Mouse (Mus musculus) liver (tissue): ENCODE data around the gene Hist1h2be.
A peak's percentile ranks its signal among the peaks of the same experiment; 100 is the strongest.
"Not testable (repeated sequence)": the region's sequence is repeated elsewhere in the genome, so short reads cannot be mapped to it uniquely, and the experiment has no call there.

Experiments used
- DNase-seq: peaks from one replicate; pipeline ENCODE4 v3.0.0-alpha.2; 2020; ENCODE audit warnings: mixed read lengths

The Hist1h2be gene

DNA sequence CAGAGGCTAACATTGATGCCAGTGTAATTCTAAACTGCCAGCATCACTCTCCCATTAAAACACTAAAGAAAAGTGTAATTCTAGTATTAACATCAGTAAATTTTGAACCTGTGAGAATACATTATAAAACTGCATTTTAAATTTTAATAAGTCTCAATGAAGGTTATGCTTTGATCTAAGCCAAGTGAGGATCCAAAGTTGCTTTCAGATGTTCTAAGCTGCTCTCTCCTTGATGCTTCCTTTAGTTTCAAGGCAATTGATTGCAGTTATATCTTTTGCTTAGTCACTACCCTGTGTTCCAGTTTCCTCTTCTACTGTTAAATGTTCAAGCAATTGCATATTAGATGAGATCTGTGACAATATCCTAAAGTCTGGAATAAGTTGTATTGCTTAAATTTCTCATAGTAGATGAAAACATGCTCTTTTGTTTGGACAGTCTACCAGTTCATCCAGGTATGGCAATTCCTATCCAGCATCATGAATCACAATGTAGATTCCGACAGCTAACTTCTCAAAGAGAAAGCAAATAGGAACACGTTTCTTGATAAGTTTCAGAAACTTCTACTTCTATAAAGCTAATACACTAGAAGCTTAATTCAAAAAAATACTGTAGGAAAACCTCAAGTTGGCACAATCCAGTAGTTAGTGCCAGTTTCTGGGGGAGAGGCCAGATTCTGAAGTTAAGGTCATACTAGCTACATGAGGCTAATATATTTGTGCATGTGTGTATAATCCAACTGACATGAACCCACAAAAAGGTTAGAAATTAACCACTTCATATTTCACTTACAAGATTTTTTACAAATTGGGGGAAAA, 48.5 kb downstream of the Hist1h2be start:
- DNase-seq: no peak

DNA sequence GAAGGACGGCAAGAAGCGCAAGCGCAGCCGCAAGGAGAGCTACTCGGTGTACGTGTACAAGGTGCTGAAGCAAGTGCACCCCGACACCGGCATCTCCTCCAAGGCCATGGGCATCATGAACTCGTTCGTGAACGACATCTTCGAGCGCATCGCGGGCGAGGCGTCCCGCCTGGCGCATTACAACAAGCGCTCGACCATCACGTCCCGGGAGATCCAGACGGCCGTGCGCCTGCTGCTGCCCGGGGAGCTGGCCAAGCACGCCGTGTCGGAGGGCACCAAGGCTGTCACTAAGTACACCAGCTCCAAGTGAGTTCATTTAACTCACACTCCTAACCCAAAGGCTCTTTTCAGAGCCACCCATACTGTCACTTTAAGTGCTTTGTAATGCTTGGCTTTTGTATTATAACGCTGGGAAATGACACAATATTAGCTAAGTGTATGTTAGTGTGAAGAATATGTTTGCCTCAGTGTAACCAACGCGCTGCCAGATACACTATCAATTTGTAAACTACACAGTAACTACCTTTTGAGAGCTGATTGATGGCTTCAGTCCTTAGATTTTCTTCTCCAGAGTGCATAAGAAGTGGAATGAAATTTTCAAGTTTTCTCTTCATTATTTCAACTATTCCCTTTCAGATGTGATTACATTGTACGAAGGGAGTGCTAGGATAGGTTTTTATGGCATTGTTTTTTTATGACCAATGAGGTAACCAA, 49.3 kb downstream of the Hist1h2be start:
- DNase-seq: peak; percentile 34

DNA sequence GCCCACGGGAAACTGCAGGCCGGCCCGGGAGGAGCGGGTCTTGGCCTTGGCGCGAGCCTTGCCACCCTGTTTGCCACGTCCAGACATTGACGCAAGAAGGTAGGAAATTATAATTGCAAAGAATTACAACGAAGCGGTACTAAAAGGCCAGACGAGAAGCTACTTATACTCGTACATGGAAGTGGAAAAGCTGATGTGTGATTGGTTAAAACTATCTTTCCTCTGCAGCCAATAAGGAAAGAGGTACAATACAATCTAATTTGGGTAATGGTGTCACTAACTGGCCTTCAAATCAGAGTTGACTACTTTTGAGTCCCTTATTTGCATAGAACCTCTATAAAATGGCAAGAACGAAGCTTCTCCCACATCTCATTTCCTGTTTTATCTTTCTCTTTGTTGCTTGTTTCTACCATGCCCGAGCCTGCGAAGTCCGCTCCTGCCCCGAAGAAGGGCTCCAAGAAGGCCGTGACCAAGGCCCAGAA, 49.9 kb downstream of the Hist1h2be start, which contains the start of the genes Hist1h2ae and Hist1h2bg:
TSS of gene Hist1h2ae (minus strand) at position 199 of the 482 bp plus-strand sequence.
TSS of gene Hist1h2bg (plus strand) at position 375 of the 482 bp plus-strand sequence.
- DNase-seq: peak; percentile 88

- DNase-seq: not testable (repeated sequence)
These were observed 50.5 kb downstream of the Hist1h2be start for GRCm38 (mm10) chr13:23570261-23571021.

DNA sequence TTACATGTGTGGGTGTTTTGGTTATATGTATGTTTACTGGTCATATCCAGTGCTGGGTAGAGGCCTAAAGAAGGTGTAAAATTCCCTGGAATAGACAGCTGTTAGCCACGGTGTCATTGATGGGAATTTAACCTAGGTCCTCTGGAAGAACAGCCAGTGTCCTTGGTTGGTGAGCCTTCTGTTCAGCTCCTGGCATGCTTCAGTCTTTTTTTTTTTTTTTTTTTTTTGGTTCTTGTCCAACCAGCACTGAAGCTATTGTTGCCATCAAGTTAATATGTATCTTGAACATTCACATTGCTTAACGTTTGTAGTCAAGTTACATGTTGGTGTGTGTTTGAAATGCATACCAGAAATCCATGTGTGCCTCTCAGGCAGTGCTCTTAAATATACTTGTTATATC, 56.4 kb downstream of the Hist1h2be start:
- DNase-seq: no peak

DNA sequence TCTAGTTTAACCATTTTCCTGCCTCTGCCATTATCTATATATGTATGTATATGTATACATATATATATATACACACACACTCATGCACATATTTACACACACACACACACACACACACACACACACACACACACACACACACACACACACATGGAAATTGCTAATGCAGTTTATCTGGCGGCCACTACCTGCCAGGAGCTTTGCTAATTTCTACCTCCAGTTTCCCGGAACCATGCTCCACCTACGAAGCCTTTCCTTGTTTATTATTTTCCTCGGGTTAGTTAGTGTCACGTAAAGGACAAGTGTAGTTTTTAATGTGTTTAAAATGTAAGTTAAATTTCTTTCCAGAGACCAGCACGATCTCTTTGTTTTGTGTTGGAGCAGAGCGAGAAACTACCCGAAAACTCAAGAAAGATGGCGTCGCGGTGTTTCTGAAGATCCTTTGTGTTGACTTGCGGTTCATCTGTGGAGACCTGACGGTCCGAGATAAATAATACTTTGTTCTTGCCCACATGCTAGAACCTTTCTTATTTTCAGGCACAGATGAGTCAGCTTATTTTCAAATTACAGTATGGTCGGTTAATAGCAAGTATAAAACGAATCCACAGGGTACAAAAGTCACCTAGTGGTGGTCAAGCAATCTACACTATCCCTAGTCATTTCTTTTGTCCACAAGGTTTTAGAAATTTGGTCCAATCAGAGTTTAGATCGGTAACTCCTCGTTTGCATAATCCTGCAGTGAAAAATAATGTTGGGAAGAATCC, 58.0 kb downstream of the Hist1h2be start:
- DNase-seq: peak; percentile 43

DNA sequence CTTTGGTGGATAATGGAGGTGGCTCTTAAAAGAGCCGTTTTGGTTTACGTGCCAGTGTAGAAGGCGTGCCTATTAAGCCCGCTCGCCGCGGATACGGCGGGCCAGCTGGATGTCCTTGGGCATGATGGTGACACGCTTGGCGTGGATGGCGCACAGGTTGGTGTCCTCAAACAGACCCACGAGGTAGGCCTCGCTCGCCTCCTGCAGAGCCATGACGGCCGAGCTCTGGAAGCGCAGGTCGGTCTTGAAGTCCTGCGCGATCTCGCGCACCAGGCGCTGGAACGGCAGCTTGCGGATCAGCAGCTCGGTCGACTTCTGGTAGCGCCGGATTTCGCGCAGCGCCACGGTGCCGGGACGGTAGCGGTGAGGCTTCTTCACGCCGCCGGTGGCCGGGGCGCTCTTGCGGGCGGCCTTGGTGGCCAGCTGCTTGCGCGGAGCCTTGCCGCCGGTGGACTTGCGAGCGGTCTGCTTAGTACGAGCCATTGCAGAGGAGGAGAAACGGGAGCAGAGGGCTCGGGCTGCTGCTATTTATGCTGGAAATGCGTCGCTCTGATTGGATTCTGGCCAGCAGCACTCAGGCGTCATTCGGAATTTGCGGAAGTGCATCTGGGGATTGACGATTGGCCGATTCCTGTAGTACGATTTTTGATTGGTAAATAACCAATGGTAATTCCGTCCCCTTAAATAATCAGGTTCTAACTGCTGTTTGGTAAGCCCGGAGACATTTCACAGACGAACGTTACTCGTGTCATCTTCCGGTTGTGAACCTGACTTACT, 58.9 kb downstream of the Hist1h2be start, which contains the start of gene Hist1h3e:
TSS of gene Hist1h3e (minus strand) at position 487 of the 777 bp plus-strand sequence.
- DNase-seq: peak; percentile 93

DNA sequence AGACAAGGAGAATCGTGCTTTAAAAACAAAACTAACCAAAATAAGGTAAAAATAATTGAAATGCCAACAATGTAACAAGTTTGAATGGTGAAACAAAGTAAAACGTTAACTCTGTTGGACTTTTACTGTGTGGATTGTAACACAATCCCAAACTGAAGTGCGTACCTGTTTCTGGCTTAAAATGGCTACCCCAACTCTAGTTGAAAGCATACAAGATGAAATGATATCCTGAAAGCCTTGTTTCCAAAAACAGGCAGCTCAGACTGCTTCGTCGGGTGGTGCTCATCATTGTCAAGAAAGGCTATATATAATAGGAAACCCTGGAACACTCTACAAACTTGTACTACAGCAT, 59.4 kb downstream of the Hist1h2be start:
- DNase-seq: not testable (repeated sequence)

DNA sequence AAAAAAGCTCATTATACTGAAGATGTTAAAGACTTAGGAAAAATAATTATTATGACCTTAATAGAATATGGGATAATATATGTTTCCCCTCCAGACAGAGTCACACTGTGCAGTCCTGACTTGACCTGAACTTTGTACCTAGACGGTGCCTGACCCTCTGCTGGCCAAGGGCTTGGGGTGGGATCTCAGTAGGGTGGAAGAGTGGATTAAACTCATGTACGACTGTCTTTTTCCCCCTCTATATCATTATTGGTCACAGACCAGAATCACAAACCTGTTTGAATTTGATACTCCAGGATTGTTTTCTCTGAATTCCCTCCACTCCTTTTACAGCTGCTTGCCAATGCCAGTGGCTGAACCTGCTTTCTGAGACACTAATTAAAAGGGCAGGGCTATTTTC, 60.2 kb downstream of the Hist1h2be start:
- not testable (repeated sequence) for DNase-seq

DNA sequence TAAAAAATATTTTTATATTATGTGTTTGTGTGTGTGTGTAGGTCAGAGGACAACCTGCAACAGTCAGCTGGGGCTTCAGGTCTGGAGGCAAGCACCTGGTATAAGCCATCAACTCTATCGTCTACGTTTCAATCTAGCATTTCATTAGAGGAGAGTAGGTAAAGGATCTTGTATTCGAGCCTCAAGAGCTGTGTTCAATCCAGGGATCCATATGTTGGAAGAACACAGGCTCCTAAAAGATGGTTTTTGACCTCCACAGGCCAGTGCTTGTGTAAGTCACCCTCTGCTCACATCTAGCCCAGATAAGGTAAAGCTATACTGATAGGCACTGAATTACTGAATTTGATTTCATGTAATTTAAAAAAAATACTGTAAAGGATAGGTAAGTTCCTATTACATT, 64.0 kb downstream of the Hist1h2be start:
- no peak for DNase-seq

DNA sequence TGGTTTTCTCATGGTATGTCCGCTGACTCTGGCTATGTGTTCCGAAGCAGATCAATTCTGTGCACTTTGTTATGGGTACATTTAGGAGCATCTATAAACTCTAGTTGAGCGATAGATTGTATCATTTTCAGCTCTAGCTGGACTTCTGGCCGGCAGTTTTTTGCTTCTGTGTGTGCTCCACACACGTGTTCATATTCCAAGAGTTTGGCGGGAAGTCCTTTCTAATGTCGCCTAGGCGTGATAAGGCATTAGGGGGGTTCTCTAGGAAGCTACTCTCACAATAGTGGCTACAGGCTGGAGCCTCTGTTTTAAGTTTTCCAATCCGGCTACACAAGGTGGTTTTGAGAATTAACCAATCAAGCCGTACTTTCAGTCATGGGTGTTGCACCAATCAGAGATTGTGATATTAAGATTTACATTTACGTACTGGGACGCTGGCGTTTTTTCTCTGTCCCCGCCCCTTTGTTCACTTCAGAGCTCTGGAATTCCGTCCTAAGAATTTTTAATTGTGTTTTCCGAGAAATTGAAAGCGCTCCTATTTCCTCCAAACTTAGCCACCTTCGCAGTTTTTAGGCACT, 65.0 kb downstream of the Hist1h2be start:
- DNase-seq: peak; percentile 79

DNA sequence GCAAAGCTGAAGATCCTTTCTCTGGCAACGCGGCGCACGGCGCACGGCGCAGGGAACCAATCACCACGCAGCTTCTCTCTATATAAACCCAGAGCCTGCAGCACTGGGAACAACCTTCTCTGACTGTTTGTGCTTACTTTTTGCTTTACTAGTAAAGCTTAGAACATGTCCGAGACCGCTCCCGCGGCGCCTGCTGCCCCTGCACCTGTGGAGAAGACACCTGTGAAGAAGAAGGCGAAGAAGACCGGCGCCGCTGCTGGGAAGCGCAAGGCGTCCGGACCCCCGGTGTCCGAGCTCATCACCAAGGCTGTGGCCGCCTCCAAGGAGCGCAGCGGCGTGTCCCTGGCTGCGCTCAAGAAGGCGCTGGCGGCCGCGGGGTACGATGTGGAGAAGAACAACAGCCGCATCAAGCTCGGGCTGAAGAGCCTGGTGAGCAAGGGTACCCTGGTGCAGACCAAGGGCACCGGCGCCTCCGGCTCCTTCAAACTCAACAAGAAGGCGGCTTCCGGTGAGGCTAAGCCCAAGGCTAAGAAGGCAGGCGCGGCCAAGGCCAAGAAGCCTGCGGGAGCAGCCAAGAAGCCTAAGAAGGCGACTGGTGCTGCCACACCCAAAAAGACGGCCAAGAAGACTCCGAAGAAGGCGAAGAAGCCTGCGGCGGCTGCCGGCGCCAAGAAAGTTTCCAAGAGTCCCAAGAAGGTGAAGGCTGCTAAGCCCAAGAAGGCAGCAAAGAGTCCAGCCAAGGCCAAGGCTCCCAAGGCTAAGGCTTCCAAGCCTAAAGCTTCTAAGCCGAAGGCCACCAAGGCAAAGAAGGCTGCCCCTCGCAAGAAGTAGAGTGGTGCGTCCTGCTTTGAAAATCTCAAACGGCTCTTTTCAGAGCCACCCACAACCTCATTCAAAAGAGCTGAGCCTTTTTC, 65.7 kb downstream of the Hist1h2be start:
- peak; percentile 95 for DNase-seq

GRCm38 (mm10) chr13:23554393-23554792, 66.5 kb downstream of the Hist1h2be start:
- DNase-seq: no peak

DNA sequence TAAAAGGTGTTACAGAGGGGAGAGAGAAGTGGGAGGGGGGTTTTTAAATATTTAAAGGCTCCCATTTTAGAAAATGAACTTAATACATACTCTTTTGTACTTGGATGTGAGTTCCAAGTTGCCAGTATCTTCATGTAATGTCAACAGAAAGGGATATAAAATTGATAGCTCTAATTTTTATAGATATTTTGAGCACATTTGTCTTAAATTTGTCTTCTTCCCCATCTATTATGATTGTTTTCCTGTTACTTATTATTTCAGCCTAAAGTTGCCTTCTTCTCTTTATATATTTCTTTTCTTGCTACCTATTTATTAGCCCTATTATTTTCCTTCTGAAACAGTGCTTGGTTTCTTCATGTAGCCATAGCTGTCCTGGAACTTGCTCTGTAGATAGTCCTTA, 68.0 kb downstream of the Hist1h2be start, which contains the start of gene Hist1h1d:
TSS of gene Hist1h1d (plus strand) at position 301 of the 400 bp plus-strand sequence.
- DNase-seq: no peak

DNA sequence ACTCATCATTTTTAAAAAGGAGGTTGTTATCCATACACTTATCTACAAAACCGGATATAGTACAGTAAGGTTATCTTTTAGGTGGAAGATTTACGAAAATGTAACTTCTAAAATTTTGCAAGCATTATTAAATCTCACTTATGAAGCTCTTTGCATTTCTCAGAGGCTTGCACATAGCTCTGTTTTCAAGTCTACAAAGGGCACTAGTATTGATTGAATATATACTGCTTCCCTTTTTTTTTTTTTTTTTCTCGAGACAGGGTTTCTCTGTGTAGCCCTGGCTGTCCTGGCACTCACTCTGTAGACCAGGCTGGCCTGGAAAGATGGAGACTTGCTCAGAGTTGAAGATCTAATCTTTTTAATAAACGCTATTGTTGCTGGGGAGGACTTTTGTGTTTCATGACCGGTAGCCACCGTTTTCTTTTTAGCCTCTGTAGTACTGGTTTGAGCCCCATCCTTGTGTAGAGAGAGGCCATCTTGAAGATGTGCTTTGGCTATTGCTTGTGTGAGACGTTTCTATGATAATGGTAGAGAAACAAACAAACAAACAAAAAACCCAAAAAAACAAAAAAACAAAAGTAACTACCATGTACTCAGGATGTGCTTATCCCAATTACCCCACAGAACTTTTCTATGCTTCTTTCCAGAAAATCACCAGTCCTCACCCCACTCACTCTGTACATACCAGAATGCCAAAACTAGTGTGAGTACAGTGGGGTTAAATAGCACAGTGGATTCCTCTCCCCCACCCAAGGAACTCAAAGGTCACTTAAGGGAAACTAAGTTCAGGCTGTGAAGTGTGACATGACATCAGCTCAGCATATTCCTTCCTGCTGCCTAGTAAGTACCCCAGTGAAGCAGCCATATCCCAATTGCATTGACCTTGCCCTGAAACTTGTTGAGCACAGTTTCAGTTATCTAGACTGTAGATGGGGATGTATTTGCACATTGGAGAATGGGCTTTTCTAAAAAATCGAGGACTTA, 68.7 kb downstream of the Hist1h2be start:
- no peak for DNase-seq

GRCm38 (mm10) chr13:23551146-23551834, 69.6 kb downstream of the Hist1h2be start, which contains the start of gene Hist1h4f:
Hist1h4f (minus strand) TSS chr13:23551648.
- DNase-seq: peak; percentile 92

- DNase-seq: no peak
These were observed 70.2 kb downstream of the Hist1h2be start for GRCm38 (mm10) chr13:23550761-23551145.

DNA sequence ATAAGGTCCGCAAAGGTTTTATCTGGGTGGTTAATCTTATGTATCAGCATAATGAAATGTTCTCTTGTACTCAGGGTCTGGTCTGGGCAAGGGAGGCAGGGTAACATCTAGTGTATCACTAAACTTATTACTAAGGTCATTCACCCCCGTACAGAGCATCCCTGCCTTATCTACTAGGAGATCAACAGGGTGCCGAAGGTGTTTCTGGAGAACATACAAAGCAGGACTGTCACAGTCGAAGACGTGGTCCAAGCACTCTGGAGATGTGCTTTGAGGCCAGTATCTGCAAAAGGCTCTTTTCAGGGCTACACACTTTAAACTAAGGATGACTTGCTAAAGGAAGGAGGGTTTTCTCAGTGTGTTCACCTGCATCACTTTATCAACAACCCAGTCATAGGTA, 74.2 kb downstream of the Hist1h2be start:
- DNase-seq: no peak
